ENCODE assay signal across 8 mouse cellular contexts in the genomic region with DNA sequence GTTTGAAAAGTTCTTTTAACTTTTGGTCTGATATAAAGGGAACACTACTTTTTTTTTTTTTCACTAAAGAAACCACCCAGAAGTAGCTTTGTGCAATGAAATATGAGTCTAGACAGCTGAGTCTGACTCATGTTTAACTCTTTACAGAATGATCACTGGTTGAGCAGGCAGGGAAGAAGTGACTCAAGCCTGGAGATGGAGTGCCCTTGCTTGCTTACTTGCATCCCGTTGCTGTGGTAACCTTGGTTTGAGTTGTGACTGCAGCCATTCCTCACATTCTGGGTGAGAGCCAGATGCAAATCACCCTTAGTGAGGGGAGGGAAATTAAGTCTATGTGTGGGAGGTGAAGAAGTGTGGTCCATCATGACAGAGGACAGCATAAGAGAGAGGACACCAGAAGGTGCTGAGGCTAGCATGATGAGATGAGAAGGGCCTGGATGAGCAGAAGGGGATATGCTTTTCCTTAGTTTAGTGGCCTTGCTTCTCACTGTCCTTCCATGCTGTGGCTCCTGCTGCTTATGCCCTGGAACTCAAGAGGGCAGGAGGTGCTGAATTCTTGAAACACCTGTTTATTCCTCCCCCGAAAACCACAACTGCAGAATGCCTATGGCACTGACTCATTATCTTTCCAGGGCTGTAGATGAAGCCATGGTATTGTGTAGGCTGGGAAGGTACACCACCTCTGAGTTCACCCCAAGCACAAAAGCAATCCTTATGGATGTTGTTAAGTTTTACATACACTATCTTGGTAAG.
DNase-seq lines count a peak whose midpoint lies in the region; ATAC-seq and TF ChIP-seq lines count a peak whose summit lies in the region.
"Had no signal": no experiment of that assay in that cellular context is flagged by ENCODE, and none has a peak within 500 bp of the region (broad histone marks: within the 10 kb centered on the region; RNA-seq: fewer than 3 reads in every experiment).

No protein-coding gene starts in this region.

- no peak overlapping the region; the same call in 1 of the 2 replicates for H3K27ac ChIP-seq in left cerebral cortex, adult 2 months

- no peak for TF ChIP-seq CTCF in left cerebral cortex, adult 2 months (IDR thresholded peaks at IDR 0.05)

- DNase-seq in left cerebral cortex, adult 18-20 months (ENCODE audit: low spot score in 2 of 2), result peak; percentile 4 to 36
- DNase-seq in left cerebral cortex, adult 2 months (ENCODE audit: extremely low spot score in 1 of 2, low spot score in 2 of 2), result no peak
- DNase-seq in MN1 (ENCODE audit: low spot score), result peak; percentile 18
- DNase-seq in ovary, adult 18-20 months (ENCODE audit: low spot score), result no peak
- DNase-seq in cerebellum, adult 11 months, result no peak
- DNase-seq: lung, embryonic 14.5 days had no signal

- peak; percentile 27 for ATAC-seq in common myeloid progenitor, adult 5-6 weeks (replicated peaks; ENCODE audit: low read depth, poor library complexity, severe bottlenecking)
- peak; percentile 57 for ATAC-seq in monocyte, adult 5-6 weeks (replicated peaks; ENCODE audit: insufficient number of reproducible peaks, low FRiP score, low TSS enrichment, poor library complexity, severe bottlenecking)

- intact Hi-C loops in left cerebral cortex, adult 2 months (cut with DNase I), result loop anchor here (10.0 kb wide), 1 partner anchor 115 kb away; no protein-coding TSS in a partner anchor

- H3K4me3 ChIP-seq in left cerebral cortex, adult 2 months, result no peak overlapping the region

Comparison
In these comparisons a context has a peak if more than half of its experiments do, and no peak if none do; other contexts are left out.
1. DNase-seq: peak in left cerebral cortex, adult 18-20 months (2 of 2) and MN1 (single experiment); none in left cerebral cortex, adult 2 months (0 of 2), ovary, adult 18-20 months (single experiment) and cerebellum, adult 11 months (single experiment).